Mouse (Mus musculus) bone marrow, adult 2 months (tissue): ENCODE results near the gene Parvb. TPM values are rescaled to one million over a fixed set of nuclear protein-coding genes. Genes with fewer than 3 reads are reported as not detected.

Experiments used
- H3K27ac ChIP-seq: fragments of 200-500 bp; 2 replicates; pipeline ENCODE4 v1.5.1; 2012; ENCODE audit warnings: low read depth, mild to moderate bottlenecking, control low read depth, inconsistent platforms, low read length; ENCODE audit not compliant: control insufficient read depth, poor library complexity, insufficient read depth
- H3K4me1 ChIP-seq: fragments of 200-500 bp; 2 replicates; pipeline ENCODE4 v1.6.1; 2011; ENCODE audit warnings: low read length; ENCODE audit not compliant: control insufficient read depth, insufficient read depth
- H3K4me3 ChIP-seq: fragments of 200-500 bp; replicated peaks from 2 replicates; pipeline ENCODE3; 2011; ENCODE audit warnings: mild to moderate bottlenecking, low read depth, low read length, control low read depth; ENCODE audit not compliant: control insufficient read depth
- CTCF ChIP-seq: fragments of 200-500 bp; IDR thresholded peaks from 2 replicates; pipeline ENCODE4 v1.5.1; 2011; ENCODE audit warnings: low read length, control low read depth; ENCODE audit not compliant: control insufficient read depth, insufficient read depth
- POLR2A ChIP-seq: fragments of 200-500 bp; IDR thresholded peaks from 2 replicates; pipeline ENCODE4 v1.6.1; 2011; ENCODE audit warnings: low read depth, mild to moderate bottlenecking, control low read depth, low read length, borderline replicate concordance; ENCODE audit not compliant: control insufficient read depth
- WGBS: fragments of 180-500 bp; shearing (Covaris S2); methylation state at CpG from one replicate; pipeline ENCODE4 v1.1.7; 2018; 5-methylcytosine and 5-hydroxymethylcytosine counted together
- polyA plus RNA-seq: library from polyadenylated mRNA; stranded (reverse); fragments of >200 nt; gene quantifications from 2 replicates; pipeline ENCODE4 v1.2.4, GENCODE M21; 2011; ENCODE audit warnings: low replicate concordance; ENCODE audit not compliant: missing spikeins, insufficient read depth, insufficient read length

Parvb gene
- polyA plus RNA-seq, 1 experiment = 120 TPM

DNA sequence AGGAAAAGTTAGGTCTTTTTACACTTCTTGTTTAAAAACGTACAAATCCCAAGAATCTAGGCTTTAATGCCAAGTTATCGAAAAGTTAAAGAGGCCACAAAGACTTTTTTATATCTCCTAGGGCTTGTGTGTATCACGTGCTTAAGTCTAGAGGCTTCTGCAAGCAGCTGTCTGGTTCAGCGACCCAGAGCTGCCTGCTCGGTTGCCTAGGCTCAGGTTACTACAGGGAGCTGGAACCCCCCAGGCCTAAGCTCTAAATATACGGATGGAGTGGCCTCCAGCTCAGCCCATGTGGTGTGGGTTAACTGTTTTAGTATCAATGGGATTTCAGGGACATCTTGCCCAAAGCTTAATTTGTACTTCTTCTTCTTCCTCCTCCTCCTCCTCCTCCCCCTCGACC, 9.7 kb downstream of the Parvb start:
- Histone ChIP-seq H3K27ac (no peak overlapping the region), H3K4me1 (peaks cover 1% of the 10 kb centered on the region; the same call in 1 of the 2 replicates), H3K4me3 (no peak overlapping the region)
- no peak for TF ChIP-seq CTCF
- TF ChIP-seq POLR2A = no peak
- WGBS = 77% methylated on average over 7 of the region's 7 CpGs

GRCm38 (mm10) chr15:84245104-84245503, 13.3 kb downstream of the Parvb start:
- WGBS = 85% methylated on average over 7 of the region's 7 CpGs
- no peak overlapping the region for H3K27ac ChIP-seq
- no peak for TF ChIP-seq CTCF
- TF ChIP-seq POLR2A = no peak
- no peaks in the 10 kb centered on the region for H3K4me1 ChIP-seq
- H3K4me3 ChIP-seq = no peak overlapping the region

DNA sequence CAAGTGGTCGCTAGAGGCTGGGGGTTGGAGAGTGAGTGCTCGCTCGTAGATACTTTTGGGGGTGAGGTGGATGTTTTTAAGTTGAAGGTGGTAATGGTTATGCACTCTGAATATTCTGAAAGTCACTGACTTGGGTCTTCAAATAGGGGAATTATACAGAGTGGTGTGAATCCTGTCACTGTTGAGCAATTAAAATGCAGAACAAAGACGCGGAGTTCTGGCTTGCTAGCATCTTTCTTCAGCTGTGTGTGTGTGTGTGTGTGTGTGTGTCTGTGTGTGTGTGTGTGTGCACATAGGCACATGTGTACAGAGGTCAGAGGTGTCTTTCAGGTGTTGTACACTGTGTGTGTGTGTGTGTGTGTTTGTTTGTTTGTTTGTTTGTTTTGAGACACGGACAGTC, 14.4 kb downstream of the Parvb start:
- Histone ChIP-seq H3K4me3 (no peak overlapping the region), H3K4me1 (no peaks in the 10 kb centered on the region), H3K27ac (no peak overlapping the region)
- 72% methylated on average over 6 of the region's 6 CpGs for WGBS
- TF ChIP-seq CTCF = no peak
- no peak for TF ChIP-seq POLR2A

DNA sequence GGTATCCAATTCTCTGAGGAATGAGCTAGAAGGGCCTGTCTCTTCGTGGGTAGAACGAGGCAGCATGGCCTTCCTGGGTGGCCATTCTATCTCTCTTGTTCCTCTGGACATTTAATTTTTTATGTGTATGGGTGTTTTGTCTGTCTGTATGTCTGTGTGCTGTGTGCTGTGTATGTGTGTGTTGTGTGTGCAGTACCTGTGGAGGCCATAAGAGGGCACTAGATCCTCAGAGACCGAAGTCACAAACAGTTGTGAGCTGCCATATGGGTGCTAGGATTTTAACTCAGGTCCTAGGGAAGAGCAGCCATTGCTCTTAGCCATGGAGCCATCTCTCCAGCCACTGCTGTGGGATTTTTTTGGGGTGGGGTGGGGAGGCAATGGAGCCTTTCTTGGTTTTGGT, 15.5 kb downstream of the Parvb start:
- TF ChIP-seq POLR2A (no peak), CTCF (no peak)
- WGBS = 97% methylated on average over 3 of the region's 3 CpGs
- H3K27ac ChIP-seq = no peak overlapping the region
- H3K4me3 ChIP-seq = no peak overlapping the region
- no peaks in the 10 kb centered on the region for H3K4me1 ChIP-seq

DNA sequence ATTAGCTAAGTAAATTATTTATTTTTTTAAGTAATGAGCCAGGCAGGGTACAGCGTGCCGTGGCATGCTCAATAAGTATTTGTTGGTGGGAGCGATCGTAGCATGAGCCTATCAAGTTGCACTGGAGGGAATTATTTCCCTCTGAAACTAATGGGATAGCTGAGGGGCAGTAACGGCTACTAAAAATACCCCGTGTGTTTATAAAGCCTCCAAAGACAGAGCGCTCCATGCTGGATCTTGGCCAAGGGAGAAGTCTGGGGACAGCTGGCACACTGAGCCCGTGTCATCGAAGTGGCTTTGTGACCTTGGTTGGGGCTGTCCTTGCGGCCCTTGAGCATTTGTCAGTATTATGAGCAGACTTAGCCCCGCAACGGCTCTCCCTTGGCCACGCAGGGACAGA, 19.4 kb downstream of the Parvb start:
- no peak overlapping the region for H3K4me3 ChIP-seq
- no peak overlapping the region for H3K27ac ChIP-seq
- no peak for TF ChIP-seq CTCF
- TF ChIP-seq POLR2A = no peak
- WGBS = 92% methylated on average over 13 of the region's 13 CpGs
- peaks cover 3% of the 10 kb centered on the region; the same call in 1 of the 2 replicates for H3K4me1 ChIP-seq

- TF ChIP-seq POLR2A (no peak), CTCF (no peak)
- H3K4me3 ChIP-seq = no peak overlapping the region
- WGBS = 87% methylated on average over 7 of the region's 7 CpGs
- no peak overlapping the region for H3K27ac ChIP-seq
- H3K4me1 ChIP-seq = peaks cover 6% of the 10 kb centered on the region
These were observed 20.8 kb downstream of the Parvb start for GRCm38 (mm10) chr15:84252645-84253044.

DNA sequence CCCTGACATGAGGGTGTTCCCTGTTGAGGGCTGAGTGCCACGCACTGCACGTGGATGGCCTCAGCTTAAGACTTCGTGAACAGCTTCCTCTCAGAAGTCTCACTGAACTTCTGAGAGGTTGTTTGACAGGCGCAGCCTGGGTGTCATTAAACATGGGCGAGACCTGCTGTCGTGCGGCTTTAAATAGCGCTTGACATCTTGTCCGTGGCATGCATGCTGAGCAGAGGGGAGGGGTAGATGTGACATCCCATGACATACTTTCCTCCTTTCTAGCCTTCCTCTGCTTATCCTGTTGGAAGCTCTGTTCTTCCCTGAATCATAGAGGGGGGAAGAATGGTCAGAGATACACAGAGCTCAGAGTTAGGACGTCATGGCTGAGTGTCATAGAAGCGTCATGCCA, 21.9 kb downstream of the Parvb start:
- no peak overlapping the region for H3K4me3 ChIP-seq
- peaks cover 6% of the 10 kb centered on the region for H3K4me1 ChIP-seq
- H3K27ac ChIP-seq = no peak overlapping the region
- WGBS = 74% methylated on average over 11 of the region's 11 CpGs
- TF ChIP-seq CTCF = no peak

- Histone ChIP-seq H3K4me1 (peaks cover 6% of the 10 kb centered on the region), H3K4me3 (no peak overlapping the region), H3K27ac (no peak overlapping the region)
- WGBS = 67% methylated on average over 8 of the region's 8 CpGs
- TF ChIP-seq POLR2A (no peak), CTCF (no peak)
These were observed 22.5 kb downstream of the Parvb start for GRCm38 (mm10) chr15:84254387-84254786.

DNA sequence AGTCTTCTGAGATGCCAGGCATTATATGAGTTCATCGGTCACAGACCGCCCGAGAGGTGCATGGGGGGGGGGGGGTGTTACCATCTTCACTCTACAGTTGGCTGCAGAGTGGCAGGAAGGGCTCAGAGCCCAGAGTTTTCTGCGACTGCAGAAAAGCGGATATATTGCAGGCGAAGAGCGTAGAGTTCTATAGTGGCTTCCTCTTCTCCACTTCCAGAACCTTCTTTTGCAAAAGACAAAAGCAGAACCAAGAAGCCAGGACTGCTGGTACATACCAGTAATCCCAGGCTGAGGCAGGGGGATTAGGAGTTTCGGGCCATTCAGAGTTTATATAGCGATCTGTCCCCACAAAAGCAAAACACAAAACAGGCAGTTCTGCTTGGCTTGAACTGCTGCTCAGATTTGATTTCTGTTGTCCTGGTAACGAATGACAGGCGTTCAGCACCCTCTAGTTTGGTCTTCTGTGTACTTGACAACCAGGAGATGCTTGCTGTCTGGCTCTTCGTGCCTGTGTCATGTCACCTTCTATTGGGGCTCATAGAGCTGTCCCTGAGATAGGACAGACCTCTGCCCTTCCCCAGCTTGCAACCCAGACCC, 24.5 kb downstream of the Parvb start:
- no peak for TF ChIP-seq POLR2A
- TF ChIP-seq CTCF = no peak
- Histone ChIP-seq H3K4me3 (no peak overlapping the region), H3K4me1 (peaks cover 6% of the 10 kb centered on the region), H3K27ac (peak overlapping the region; percentile 2; the same call in 1 of the 2 replicates)
- WGBS = 27% methylated on average over 12 of the region's 12 CpGs
